Mouse (Mus musculus): ENCODE measurements at regions not wholly inside any gene's neighbourhood (a gene's known extent, or its start where the extent isn't known, plus 50 kb on each side); places are given as distances from the start of the nearest gene placed in this dataset.
A peak's percentile ranks its signal among the peaks of the same experiment; 100 is the strongest.

- H3K36me3 ChIP-seq (ENCODE audit: control insufficient read depth, insufficient read depth, low read length), result no peaks in the 10 kb centered on the region
- H3K4me1 ChIP-seq (ENCODE audit: control insufficient read depth, insufficient read depth, low read depth, low read length), result no peaks in the 10 kb centered on the region; the same call in 1 of the 2 replicates
- no peak overlapping the region for H3K9ac ChIP-seq (ENCODE audit: low read depth, low read length)
- no peak overlapping the region for H3K4me2 ChIP-seq (ENCODE audit: low read length)
- H3K27ac ChIP-seq (ENCODE audit: low read depth, low read length), result no peak overlapping the region
- H3K4me3 ChIP-seq (ENCODE audit: low read length), result no peak overlapping the region
- ATAC-seq, result no peak
- no peaks in the 10 kb centered on the region for H3K9me3 ChIP-seq (ENCODE audit: control insufficient read depth, low read length)
- 93% methylated on average over 11 of the region's 11 CpGs for WGBS
- H3K27me3 ChIP-seq (replicated peaks; ENCODE audit: control insufficient read depth, insufficient read depth, low read length), result no peaks in the 10 kb centered on the region
Measured at GRCm38 (mm10) chr16:90666271-90666986, 60.8 kb downstream of the Mis18a start.

GRCm38 (mm10) chr16:90664086-90664485 is 63.1 kb downstream of the Mis18a start:
- no peak for ATAC-seq
- no peak overlapping the region for H3K4me3 ChIP-seq (ENCODE audit: low read length)
- H3K36me3 ChIP-seq (ENCODE audit: control insufficient read depth, insufficient read depth, low read length), result no peaks in the 10 kb centered on the region
- H3K4me2 ChIP-seq (ENCODE audit: low read length), result no peak overlapping the region
- H3K9ac ChIP-seq (ENCODE audit: low read depth, low read length), result no peak overlapping the region
- H3K27me3 ChIP-seq (replicated peaks; ENCODE audit: control insufficient read depth, insufficient read depth, low read length), result no peaks in the 10 kb centered on the region
- no peak overlapping the region for H3K27ac ChIP-seq (ENCODE audit: low read depth, low read length)
- H3K9me3 ChIP-seq (ENCODE audit: control insufficient read depth, low read length), result no peaks in the 10 kb centered on the region
- 65% methylated on average over 9 of the region's 9 CpGs for WGBS
- H3K4me1 ChIP-seq (ENCODE audit: control insufficient read depth, insufficient read depth, low read depth, low read length), result no peaks in the 10 kb centered on the region; the same call in 1 of the 2 replicates

GRCm38 (mm10) chr16:90658050-90658449 is 69.2 kb downstream of the Mis18a start:
- no peaks in the 10 kb centered on the region for H3K27me3 ChIP-seq (replicated peaks; ENCODE audit: control insufficient read depth, insufficient read depth, low read length)
- no peak overlapping the region for H3K27ac ChIP-seq (ENCODE audit: low read depth, low read length)
- H3K4me3 ChIP-seq (ENCODE audit: low read length), result no peak overlapping the region
- H3K9ac ChIP-seq (ENCODE audit: low read depth, low read length), result no peak overlapping the region
- H3K9me3 ChIP-seq (ENCODE audit: control insufficient read depth, low read length), result no peaks in the 10 kb centered on the region; the same call in 1 of the 2 replicates
- H3K4me1 ChIP-seq (ENCODE audit: control insufficient read depth, insufficient read depth, low read depth, low read length), result no peaks in the 10 kb centered on the region
- 93% methylated on average over 7 of the region's 7 CpGs for whole genome bisulfite sequencing
- H3K4me2 ChIP-seq (ENCODE audit: low read length), result no peak overlapping the region
- H3K36me3 ChIP-seq (ENCODE audit: control insufficient read depth, insufficient read depth, low read length), result no peaks in the 10 kb centered on the region
- ATAC-seq, result no peak

GRCm38 (mm10) chr16:90657027-90657426 is 70.2 kb downstream of the Mis18a start:
- Histone ChIP-seq H3K9me3 (ENCODE audit: control insufficient read depth, low read length) (no peaks in the 10 kb centered on the region; the same call in 1 of the 2 replicates), H3K36me3 (ENCODE audit: control insufficient read depth, insufficient read depth, low read length) (no peaks in the 10 kb centered on the region), H3K27me3 (replicated peaks; ENCODE audit: control insufficient read depth, insufficient read depth, low read length) (no peaks in the 10 kb centered on the region), H3K4me1 (ENCODE audit: control insufficient read depth, insufficient read depth, low read depth, low read length) (no peaks in the 10 kb centered on the region), H3K27ac (ENCODE audit: low read depth, low read length) (no peak overlapping the region), H3K4me3 (ENCODE audit: low read length) (no peak overlapping the region), H3K9ac (ENCODE audit: low read depth, low read length) (no peak overlapping the region), H3K4me2 (ENCODE audit: low read length) (no peak overlapping the region)
- no peak for ATAC-seq
- WGBS, result 46% methylated on average over 9 of the region's 9 CpGs

- Histone ChIP-seq H3K4me3 (ENCODE audit: low read length) (no peak overlapping the region), H3K36me3 (ENCODE audit: control insufficient read depth, insufficient read depth, low read length) (no peaks in the 10 kb centered on the region), H3K27me3 (replicated peaks; ENCODE audit: control insufficient read depth, insufficient read depth, low read length) (no peaks in the 10 kb centered on the region), H3K27ac (ENCODE audit: low read depth, low read length) (no peak overlapping the region), H3K4me1 (ENCODE audit: control insufficient read depth, insufficient read depth, low read depth, low read length) (no peaks in the 10 kb centered on the region), H3K9me3 (ENCODE audit: control insufficient read depth, low read length) (no peaks in the 10 kb centered on the region; the same call in 1 of the 2 replicates), H3K9ac (ENCODE audit: low read depth, low read length) (no peak overlapping the region), H3K4me2 (ENCODE audit: low read length) (no peak overlapping the region)
- ATAC-seq, result peak; percentile 85
- WGBS, result 11% methylated on average over 16 of the region's 16 CpGs
Measured at GRCm38 (mm10) chr16:90656571-90657011, 70.6 kb downstream of the Mis18a start.

GRCm38 (mm10) chr16:90654853-90655252 is 72.4 kb downstream of the Mis18a start:
- no peak overlapping the region for H3K9ac ChIP-seq (ENCODE audit: low read depth, low read length)
- WGBS, result 93% methylated on average over 5 of the region's 5 CpGs
- no peak for ATAC-seq

GRCm38 (mm10) chr16:90652821-90653220 is 74.4 kb downstream of the Mis18a start:
- Histone ChIP-seq H3K4me1 (ENCODE audit: control insufficient read depth, insufficient read depth, low read depth, low read length) (no peaks in the 10 kb centered on the region), H3K4me2 (ENCODE audit: low read length) (no peak overlapping the region), H3K27ac (ENCODE audit: low read depth, low read length) (no peak overlapping the region), H3K4me3 (ENCODE audit: low read length) (no peak overlapping the region), H3K27me3 (replicated peaks; ENCODE audit: control insufficient read depth, insufficient read depth, low read length) (no peaks in the 10 kb centered on the region), H3K9me3 (ENCODE audit: control insufficient read depth, low read length) (no peaks in the 10 kb centered on the region; the same call in 1 of the 2 replicates), H3K36me3 (ENCODE audit: control insufficient read depth, insufficient read depth, low read length) (no peaks in the 10 kb centered on the region), H3K9ac (ENCODE audit: low read depth, low read length) (no peak overlapping the region)
- no peak for ATAC-seq
- 71% methylated on average over 4 of the region's 4 CpGs for WGBS

More at GRCm38 (mm10) chr16:90654853-90655252, 72.4 kb downstream of the Mis18a start:
- no peaks in the 10 kb centered on the region for H3K27me3 ChIP-seq (replicated peaks; ENCODE audit: control insufficient read depth, insufficient read depth, low read length)
- no peaks in the 10 kb centered on the region; the same call in 1 of the 2 replicates for H3K9me3 ChIP-seq (ENCODE audit: control insufficient read depth, low read length)
- no peak overlapping the region for H3K4me3 ChIP-seq (ENCODE audit: low read length)
- no peak overlapping the region for H3K27ac ChIP-seq (ENCODE audit: low read depth, low read length)
- no peak overlapping the region for H3K4me2 ChIP-seq (ENCODE audit: low read length)
- H3K4me1 ChIP-seq (ENCODE audit: control insufficient read depth, insufficient read depth, low read depth, low read length), result no peaks in the 10 kb centered on the region
- no peaks in the 10 kb centered on the region for H3K36me3 ChIP-seq (ENCODE audit: control insufficient read depth, insufficient read depth, low read length)

- Histone ChIP-seq H3K4me2 (ENCODE audit: low read length) (no peak overlapping the region), H3K27me3 (replicated peaks; ENCODE audit: control insufficient read depth, insufficient read depth, low read length) (no peaks in the 10 kb centered on the region; the same call in 1 of the 2 replicates), H3K9ac (ENCODE audit: low read depth, low read length) (no peak overlapping the region), H3K4me1 (ENCODE audit: control insufficient read depth, insufficient read depth, low read depth, low read length) (no peaks in the 10 kb centered on the region), H3K9me3 (ENCODE audit: control insufficient read depth, low read length) (no peaks in the 10 kb centered on the region), H3K36me3 (ENCODE audit: control insufficient read depth, insufficient read depth, low read length) (no peaks in the 10 kb centered on the region), H3K27ac (ENCODE audit: low read depth, low read length) (no peak overlapping the region), H3K4me3 (ENCODE audit: low read length) (no peak overlapping the region)
- 21% methylated on average over 4 of the region's 4 CpGs for WGBS
- no peak for ATAC-seq
Measured at GRCm38 (mm10) chr16:90648161-90648560, 79.0 kb downstream of the Mis18a start.

- no peaks in the 10 kb centered on the region for H3K9me3 ChIP-seq (ENCODE audit: control insufficient read depth, low read length)
- 94% methylated on average over 6 of the region's 6 CpGs for WGBS
- H3K4me1 ChIP-seq (ENCODE audit: control insufficient read depth, insufficient read depth, low read depth, low read length), result no peaks in the 10 kb centered on the region
- H3K36me3 ChIP-seq (ENCODE audit: control insufficient read depth, insufficient read depth, low read length), result no peaks in the 10 kb centered on the region
- no peak overlapping the region for H3K9ac ChIP-seq (ENCODE audit: low read depth, low read length)
- no peak overlapping the region for H3K4me3 ChIP-seq (ENCODE audit: low read length)
- no peak overlapping the region for H3K27ac ChIP-seq (ENCODE audit: low read depth, low read length)
- no peak overlapping the region for H3K4me2 ChIP-seq (ENCODE audit: low read length)
- no peak for ATAC-seq
- no peaks in the 10 kb centered on the region; the same call in 1 of the 2 replicates for H3K27me3 ChIP-seq (replicated peaks; ENCODE audit: control insufficient read depth, insufficient read depth, low read length)
Measured at GRCm38 (mm10) chr16:90642671-90643070, 84.5 kb downstream of the Mis18a start.

Measured in hindbrain, embryonic 16.5 days (tissue).